Mouse (Mus musculus) lung, postnatal 25 days (tissue): ENCODE measurements at regions not wholly inside any gene's neighbourhood (a gene's known extent, or its start where the extent isn't known, plus 50 kb on each side); places are given as distances from the start of the nearest gene placed in this dataset.

Experiments
- DNase-seq: peaks from one replicate; pipeline ENCODE4 v3.0.0; 2022; ENCODE audit warnings: low spot score

DNA sequence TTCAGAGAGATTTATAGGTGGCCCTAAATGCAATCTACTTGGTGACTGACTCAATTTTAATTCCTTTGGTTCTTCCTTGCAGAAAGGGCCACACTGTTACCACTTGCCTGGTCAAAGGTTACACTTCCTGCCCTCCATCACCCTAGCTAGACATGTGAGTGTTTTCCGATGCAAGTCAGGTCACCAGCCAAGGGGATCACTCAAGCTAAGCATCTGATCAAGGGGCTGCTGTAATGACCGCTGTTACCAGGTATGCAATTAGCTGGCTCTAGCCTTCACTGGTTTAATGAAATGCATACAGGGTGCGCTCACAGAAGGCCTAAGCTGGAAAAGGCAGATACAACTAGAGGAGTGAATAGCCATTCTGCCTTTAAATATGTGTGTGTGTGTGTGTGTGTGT lies 105.1 kb downstream of the Mtx2 start:
- no peak for DNase-seq

DNA sequence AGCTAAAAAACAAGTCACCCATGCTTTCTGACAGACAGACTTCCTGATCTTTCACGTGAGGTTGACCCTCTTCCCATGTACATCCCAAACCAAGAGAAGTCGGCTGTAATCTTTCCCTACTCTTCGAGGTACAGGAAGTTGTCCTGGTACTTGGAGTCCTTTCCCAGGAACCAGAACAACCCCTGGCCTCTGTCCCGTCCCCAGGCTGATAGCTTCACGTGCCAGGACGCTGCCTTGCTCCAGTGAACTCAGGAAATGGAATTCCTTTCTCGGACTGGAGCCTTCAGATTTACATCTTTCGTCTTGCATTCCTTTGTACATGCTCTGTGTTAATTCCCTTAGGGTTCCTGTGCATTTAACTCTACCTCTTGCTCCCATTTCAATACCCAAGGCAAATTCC lies 107.6 kb downstream of the Mtx2 start:
- DNase-seq, result peak; percentile 67

DNA sequence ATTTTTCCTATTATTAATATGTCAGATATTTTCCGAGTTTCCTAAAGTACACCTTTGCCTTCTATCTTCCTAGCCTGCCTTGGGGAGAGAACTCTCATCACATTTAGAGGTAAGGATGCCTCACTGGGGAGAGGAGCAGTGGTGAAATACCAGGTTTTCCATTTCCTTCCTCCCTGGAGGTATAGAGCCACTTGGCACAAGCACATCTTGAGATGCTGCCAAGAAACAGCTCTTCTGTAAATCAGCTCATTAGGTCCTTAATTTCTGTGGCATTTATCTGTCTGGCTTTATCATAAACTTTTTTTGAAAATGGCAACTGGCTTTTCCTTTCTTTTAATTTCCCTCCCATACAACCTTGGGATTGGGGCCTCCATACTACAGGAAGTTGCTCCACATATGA lies 108.2 kb downstream of the Mtx2 start:
- DNase-seq, result no peak

DNA sequence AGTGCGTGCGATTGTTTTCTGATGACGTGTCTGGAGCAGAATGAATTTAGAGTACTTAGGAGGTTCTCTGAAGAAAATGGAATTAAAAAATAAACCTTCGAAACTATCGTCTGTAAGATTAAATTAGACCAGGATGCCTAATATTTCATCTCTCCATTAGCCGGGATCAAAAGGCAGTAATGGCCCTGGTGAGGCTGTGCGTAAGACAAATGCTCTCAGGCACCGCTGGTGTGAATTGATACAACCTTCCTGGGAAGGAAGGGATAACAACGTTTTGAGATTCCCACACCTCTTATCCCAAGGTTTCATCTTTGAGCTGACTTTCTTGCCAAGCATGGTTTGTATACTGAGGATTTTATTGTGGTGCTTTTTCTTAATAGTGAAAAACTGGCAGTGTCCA lies 113.1 kb downstream of the Mtx2 start:
- DNase-seq, result no peak

DNA sequence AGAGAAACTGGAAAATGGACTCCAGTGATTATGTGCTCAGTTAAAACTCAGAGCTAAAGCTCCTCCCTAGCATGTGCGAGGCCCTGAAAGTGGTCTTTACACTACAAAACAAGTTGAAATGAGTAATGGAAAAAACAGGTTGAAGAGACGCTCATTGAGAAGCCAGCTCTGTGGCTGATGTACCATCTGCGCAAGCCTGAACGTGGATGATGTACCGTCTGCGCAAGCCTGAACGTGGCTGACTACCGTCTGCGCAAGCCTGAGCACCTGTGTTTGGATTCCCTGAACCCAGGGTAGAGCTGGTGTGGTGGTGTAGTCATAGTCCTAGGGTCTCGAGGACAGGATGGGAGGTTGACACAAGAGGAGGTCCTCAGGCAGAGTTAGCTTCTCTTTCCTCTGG lies 116.4 kb downstream of the Mtx2 start:
- DNase-seq, result no peak

DNA sequence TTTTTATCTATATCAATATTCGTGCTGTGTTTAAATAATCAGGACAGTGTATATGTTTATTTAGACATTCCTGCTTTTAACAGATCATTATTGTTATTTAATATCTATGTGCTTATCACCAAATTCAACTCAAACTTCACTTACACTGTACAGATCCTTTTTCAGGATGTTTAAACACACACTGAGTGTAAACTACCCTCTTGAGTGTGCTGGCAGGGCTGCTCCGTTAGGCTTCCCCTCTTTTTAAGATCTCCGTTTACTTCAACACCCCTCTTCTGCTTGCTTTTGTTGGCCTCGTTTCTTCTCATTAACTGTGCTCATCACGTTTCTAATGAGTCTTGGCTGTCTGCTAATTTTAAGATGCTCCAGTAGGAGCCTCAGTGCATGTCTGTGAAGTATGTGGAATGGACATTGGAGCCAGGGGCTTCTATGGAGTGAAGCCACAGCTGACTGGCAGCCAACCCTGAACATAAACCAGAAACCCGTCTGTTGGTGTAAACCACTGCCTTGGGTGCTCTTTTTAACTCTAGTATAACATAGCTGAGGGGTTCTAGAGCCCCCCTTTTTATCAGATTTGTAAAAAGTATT lies 117.1 kb downstream of the Mtx2 start:
- no peak for DNase-seq

DNA sequence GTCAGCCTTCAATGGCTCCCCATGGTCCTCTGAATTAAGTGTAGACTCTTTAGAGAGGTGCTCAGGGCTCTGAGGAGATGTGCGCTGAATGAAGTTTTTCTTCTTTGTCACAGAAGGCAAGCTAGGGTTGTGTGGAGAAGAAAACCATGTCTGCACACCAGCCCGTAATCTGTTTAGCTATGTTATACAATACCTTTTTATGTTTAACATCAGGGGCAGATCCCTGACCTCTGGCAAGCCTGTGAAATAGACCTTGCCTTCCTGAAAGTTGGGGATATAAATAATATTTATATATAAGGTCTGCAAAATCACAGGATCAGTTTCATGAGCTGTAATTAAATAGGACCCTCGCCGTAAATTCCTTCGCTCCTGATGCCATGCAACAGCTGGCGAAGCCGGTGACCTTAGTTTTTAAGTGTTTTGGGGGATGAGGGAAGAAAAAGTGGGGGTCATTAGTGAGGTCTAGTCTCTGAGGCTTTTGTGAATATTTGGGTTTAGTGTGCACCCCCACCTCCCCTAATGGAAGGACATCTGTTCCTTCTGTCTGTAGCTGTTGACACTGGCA lies 119.7 kb downstream of the Mtx2 start:
- DNase-seq, result no peak

DNA sequence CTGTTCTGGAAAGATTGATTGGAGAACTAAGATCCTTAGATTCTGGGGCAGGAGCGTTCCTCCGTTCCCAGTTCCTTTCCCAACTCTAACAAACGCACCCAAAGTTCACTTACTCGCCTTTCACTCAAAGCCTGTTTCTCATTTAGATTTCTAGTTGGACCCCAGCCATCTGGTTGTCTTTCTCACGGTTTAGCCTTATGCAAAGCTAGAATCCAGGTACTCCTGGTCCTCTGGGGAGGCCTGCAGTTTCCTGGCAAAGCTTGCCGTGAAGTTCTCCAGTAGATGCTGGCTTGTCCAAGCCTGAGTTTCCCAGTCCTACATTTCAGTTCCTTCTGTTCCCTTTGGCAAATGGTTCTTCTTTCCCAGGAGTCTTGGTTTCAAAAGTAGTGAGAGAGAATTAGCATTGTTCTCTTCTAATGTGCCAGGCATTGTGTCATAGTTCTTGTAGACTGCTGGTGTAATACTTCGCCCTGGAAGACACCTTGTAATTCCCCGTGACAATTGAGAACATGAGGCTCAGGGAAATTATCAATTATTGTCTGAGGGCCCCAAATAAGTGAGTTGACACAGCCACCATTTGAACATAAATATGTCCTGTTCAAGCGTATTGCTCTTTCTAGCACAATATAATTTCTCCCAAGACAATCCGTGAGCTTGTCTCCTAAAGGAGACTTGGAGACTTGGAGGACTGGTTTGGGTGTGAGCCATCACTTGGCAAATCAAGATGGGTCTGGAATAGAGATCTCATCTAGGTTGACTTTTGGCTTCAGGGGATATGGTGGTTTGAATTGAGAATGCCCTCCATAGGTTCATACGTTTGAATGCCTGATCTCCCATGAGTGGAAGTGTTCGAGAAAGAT lies 126.0 kb downstream of the Mtx2 start:
- DNase-seq, result no peak

DNA sequence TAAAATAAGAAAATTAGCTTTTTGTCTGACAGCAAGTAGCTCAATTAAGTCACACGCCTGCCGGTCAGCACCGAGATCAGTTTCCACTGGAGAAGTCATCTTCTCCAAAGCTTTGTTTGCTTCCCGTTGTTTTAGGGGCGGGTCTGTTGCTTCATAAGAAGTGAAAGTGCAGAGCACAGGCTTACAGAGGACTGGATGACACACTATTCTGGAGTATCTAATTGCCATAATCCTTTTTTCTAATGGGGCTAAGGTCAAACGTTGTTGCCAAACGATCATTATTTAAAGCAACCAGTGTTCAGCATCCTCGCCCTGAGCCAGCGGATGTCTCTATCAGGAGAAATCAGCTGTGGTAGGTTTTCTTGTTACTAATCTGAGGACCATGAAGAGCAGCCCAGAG lies 128.5 kb downstream of the Mtx2 start:
- no peak for DNase-seq

DNA sequence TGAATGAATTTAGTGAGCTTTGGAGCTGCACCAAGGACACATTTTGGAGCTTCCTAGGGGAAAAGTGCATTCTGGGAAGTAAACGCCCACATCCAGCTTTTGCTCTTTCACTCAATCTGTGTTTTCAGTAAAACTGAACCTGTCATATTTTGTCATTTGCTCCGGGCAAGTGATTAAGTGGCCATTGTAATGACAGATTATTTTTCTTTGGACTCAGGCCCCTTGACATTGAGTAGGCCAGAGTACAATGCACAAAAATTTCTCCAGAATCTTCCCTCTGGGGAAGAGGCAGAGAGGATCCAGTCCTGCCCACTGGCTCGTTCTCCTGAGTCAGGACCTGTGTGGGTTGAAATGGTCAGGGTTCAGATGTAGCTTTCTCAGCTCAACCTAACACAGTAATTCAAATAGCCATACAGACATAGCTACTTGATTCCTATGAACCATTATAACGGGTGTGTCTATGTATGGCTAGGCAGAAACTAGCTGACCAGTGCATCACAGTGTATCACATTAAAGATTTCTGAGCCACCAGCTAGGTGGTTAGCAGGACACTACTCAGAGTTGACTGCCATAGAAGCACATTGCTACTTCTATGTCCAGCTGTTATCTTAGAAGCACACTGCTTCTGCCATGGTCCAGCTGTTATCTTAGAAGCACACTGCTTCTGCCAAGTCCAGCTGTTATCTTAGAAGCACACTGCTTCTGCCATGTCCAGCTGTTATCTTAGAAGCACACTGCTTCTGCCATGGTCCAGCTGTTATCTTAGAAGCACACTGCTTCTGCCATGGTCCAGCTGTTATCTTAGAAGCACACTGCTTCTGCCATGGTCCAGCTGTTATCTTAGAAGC lies 129.9 kb downstream of the Mtx2 start:
- no peak for DNase-seq

DNA sequence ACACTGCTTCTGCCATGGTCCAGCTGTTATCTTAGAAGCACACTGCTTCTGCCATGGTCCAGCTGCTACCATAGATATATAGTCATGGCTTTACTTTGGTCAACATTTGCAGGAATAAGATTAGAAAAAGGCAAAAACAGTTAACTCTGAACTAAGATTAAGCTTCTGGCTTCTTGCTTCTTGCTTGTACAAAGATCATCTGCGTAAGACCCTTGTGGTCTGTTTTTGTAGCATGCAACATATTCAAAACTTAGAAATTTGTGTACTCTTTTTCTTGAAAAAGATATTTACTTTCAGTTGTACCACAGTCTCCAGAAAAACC lies 130.5 kb downstream of the Mtx2 start:
- no peak for DNase-seq

DNA sequence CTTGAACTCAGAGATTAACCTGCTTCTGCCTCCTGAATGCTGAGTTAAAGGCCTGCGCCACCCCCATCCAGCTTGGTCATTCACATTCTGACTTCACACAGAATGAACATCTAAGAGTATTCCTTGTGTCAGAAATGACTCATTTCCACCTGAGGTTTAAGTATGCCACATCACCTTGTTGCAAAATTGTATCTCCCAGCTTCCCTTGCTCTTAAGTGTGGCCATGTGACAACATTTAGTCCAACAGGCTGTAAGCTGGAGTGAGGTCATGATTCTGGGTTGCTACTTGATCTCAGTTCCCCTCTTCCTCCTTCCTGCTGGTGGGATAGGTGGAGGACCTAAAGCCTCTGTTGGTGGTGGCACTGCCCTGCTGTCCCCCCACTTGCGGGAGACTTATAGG lies 131.0 kb downstream of the Mtx2 start:
- DNase-seq, result no peak

DNA sequence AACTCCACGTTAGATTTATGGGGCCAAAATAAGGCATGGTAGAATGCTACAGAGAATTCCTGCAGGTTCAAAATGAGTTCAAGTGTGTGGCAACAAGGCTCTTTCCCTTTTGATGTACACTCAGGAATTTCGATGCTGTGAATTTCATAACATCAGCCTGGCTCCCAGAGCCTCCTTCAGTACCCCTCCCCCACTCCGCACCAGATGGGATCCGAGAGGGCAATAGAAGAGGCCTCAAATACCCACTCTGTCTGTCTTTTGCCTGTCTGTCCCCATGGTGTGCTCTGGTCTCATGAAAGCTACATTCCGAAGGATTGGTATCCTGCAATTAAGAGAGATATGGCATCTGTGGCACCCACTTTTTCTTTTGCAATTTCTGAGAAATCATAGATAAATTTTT lies 134.3 kb downstream of the Mtx2 start:
- DNase-seq, result no peak

DNA sequence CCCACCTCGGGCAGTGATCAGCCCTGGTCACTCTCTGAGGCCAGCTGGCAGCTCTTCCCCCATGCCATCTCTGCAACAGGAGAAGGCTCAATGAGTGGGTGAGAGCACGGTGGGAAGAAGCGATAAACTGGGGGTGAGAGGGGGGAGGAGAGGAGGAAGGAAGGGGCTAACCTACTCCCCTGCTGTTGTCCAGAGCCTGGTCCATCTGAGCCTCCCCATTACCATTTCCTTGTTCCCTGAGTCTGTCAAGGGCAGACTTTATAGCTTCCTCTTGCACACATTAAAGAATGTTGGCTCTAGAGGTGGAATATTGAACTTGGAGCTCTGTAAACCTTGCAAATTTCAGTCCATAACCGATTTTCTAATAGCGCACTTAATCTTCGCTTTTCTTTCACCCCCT lies 136.8 kb downstream of the Mtx2 start:
- DNase-seq, result no peak

DNA sequence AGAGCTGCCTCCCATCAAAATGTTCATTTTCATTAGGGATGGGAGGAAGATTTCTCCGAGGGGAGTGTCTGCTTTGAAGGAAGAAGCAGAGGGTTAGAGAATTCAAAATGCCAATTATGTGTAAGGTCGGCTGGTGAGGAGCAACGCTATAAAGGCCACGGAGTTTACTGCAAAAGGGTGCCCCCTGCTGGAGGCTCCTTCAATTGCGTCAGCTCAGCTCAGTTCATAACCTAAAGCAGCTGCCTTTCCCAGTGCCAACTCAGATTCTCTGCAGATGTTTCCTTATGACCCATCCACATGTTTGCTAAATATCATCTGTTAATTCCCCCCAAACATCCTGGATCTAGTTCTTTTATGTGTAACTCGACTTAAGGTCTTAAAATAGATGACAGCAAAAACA lies 138.8 kb downstream of the Mtx2 start:
- DNase-seq, result peak; percentile 79

DNA sequence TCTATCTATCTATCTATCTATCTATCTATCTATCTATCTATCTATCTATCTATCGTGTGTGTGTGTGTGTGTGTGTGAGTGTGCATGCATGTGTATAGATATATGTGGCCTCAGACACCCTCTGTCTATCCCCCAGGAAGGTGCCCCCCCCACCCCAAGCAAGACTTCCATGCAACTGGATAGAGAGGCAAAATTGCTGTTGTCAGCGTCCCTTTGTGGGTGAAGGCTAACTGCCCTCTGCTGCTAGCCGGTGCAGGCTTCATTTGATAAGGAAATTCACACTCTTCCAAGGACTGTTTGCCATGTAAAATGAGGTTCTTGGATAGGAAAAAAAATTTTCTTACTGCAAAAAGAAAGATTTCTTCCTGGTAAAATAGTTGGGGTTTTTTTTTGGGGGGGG lies 139.4 kb downstream of the Mtx2 start:
- no peak for DNase-seq

DNA sequence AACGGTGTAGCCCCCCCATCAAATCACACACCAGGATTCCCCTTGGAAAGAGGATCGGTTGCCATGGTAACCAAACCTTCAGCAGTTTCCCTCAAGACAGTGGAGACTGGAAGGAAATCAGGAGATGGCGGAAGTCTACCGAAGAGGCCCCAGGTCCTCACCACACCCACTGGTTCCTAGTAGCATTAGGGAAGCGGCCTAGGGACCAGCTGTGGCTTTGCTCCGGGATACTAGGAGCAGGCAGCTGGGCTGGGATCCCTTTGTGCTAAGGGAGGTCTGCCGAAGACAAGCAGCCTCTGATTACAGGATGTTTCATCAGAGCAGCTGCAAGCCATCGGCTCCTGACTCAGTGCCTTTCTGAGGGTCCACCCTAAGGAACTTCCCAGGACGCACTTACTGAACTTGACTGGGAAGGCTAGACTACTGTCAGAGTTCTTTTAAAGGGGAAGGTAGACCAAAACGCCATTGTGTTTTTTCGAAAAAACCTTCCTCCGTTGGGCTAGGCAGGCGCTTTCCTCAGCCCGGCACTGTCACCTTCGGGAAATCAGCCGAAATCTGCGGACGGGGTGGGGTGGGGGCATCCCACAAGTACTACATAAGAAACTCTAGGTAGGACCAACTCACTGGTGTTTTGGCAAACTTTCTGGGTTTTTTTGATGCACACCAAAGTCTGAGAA lies 139.9 kb downstream of the Mtx2 start:
- peak; percentile 19 for DNase-seq

DNA sequence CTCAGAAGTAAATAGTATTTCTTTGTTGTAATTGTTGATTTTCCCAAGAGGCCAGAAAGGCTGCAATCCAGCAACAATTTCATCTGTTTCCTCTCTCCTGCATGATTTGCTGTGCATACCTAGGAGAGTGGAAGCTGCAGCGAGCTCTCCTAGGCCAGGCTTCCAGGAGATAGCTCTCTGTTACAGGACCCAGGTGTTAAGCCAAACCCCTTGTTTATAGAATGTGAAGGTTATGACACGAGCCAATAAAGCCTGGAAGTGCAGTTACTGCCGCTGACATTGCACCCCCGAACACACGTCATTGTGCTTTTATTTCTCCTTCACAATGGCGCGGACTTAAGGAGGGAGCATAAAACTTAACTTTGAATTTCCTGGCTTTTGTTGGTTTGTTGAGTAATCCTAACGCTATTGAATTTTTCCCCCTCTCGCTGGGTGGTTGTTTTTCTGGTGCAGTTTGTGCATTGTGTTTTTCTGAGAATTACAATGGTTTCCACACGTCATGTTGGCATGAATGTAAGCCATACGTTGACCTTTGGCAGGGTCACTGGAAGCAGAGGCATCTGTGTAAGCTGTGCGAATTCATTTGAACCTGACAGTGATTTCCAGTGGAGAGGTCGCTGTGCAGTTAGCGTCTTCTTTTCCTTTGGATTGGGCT lies 145.1 kb downstream of the Mtx2 start:
- DNase-seq, result no peak

DNA sequence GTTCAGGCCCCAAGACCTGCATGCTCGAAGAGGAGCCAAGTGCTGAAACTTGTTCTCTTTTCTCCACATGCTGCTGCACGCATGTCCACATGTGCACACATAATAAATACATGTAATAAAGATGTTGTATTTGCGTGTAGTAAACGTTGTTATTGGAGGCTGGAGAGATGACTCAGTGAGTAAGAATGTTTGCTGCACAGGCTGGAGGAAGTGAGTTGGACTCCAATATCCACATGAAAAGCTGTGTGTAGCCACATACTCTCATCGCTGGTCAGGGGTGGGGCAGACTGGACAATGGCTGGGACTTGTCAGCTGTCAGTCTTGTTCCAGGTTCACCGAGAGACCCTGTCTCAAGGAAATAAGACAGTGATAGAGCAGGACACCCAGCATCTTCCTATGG lies 147.8 kb downstream of the Mtx2 start:
- no peak for DNase-seq

DNA sequence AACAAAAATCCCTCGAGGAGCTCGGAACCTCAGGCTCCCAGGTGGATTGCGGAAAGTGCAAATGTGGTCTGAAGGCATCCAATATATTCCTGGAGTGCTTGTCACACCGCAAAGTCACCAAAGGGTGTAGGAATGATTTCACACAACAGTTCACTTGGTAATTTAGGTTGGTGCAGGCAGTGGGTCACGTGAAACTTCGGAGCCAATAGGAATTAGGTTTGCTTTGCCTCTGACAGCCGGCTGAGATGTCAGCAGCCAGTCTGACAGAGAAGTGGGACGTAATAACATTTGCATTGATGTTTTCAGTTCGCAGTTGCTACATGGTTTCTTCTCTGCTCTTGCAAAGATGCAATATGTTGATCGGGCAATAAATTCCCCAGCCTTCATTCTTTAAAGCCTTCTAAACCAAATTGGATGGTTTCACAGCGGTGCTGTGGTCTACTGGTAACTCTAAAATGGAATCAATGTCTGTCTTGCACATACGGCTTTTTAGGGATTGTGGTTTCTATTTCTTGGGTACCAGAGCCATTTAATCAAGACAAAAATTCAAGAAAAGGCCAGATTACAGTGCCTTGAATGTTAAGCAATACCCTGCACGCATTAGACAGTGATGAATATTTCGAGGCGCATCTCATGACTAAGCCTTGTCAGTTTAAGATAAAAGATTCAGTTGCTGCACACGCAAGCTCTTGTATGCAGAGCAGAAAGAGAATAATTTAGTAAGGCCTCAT lies 149.2 kb downstream of the Mtx2 start:
- no peak for DNase-seq

DNA sequence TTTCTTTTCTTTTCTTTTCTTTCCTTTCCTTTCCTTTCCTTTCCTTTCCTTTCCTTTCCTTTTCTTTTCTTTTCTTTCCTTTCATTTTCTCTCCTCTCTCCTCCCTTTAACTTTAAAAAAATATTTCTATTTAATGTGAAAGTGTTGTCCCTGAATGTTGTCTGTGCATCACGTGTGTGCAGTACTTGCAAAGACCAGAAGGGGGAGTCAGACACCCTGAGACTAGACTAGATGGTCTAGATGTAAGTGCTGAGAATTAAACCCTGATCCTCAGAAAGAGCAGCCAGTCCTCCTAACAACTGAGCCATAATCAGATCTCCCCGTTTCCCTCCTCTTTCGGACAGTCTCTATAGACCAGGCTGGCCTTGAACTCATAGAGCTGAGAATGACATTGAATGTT lies 151.7 kb downstream of the Mtx2 start:
- DNase-seq, result no peak
